ENCODE assay signal across 8 mouse cellular contexts in the genomic region with DNA sequence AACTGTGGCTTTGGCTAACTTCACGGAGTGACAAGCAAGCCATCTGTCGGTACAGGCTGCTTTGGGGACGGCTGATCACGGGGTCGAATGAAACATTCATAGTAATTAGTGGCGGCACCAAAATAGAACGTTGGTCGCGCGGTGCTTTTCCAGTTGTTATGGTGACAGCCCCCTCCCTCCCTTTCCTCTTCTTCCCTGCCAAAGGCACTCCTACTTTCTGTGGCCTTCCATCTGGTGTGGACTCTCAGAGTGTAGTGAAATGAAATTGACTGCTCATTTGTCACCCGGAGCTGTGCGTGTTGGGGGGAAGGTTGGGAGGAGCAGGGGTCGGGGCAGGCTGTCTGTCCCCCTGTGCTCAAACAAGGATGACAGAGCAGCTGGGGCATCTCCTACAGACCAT.
DNase-seq lines count a peak whose midpoint lies in the region; ATAC-seq lines count a peak whose summit lies in the region.

No protein-coding gene starts in this region.

- H3K27ac ChIP-seq in heart, embryonic 11.5 days (ENCODE audit: low read depth, low read length): no peak overlapping the region
- H3K27ac ChIP-seq in lung, embryonic 16.5 days (ENCODE audit: low read length): no peak overlapping the region

- H3K36me3 ChIP-seq in heart, embryonic 11.5 days (ENCODE audit: control insufficient read depth, insufficient read depth, low read length): no peaks in the 10 kb centered on the region
- no peaks in the 10 kb centered on the region for H3K36me3 ChIP-seq in lung, embryonic 16.5 days (ENCODE audit: control insufficient read depth, insufficient read depth, low read length)

- no peak; the same call in 1 of the 2 replicates for ATAC-seq in heart, embryonic 11.5 days (replicated peaks; ENCODE audit: insufficient number of reproducible peaks, low FRiP score, low TSS enrichment)
- 0 out of 2 replicates have a peak, but pooled peaks have one; percentile 45 for ATAC-seq in lung, embryonic 16.5 days (ENCODE audit: low read depth)
- no peak for ATAC-seq in monocyte, adult 5-6 weeks (replicated peaks; ENCODE audit: insufficient number of reproducible peaks, low FRiP score, low TSS enrichment, poor library complexity, severe bottlenecking)

- peak overlapping the region; percentile 15; the same call in 1 of the 2 replicates for H3K4me2 ChIP-seq in heart, embryonic 11.5 days
- no peak overlapping the region for H3K4me2 ChIP-seq in lung, embryonic 16.5 days (ENCODE audit: low read depth, low read length)

- H3K4me1 ChIP-seq in heart, embryonic 11.5 days (ENCODE audit: control insufficient read depth, insufficient read depth, low read length): peaks cover 5% of the 10 kb centered on the region; the same call in 1 of the 2 replicates
- no peaks in the 10 kb centered on the region for H3K4me1 ChIP-seq in lung, embryonic 16.5 days (replicated peaks; ENCODE audit: control insufficient read depth, insufficient read depth, low read length)

- WGBS in heart, embryonic 11.5 days (ENCODE audit: insufficient replicate concordance): 42% methylated on average over 13 of the region's 13 CpGs
- WGBS in lung, embryonic 16.5 days: 32% methylated on average over 13 of the region's 13 CpGs

- H3K9me3 ChIP-seq in heart, embryonic 11.5 days (replicated peaks; ENCODE audit: control insufficient read depth, low read length): no peaks in the 10 kb centered on the region
- H3K9me3 ChIP-seq in lung, embryonic 16.5 days (ENCODE audit: control insufficient read depth, low read length): no peaks in the 10 kb centered on the region

- H3K27me3 ChIP-seq in heart, embryonic 11.5 days (ENCODE audit: control insufficient read depth, insufficient read depth, low read length): no peaks in the 10 kb centered on the region
- no peaks in the 10 kb centered on the region for H3K27me3 ChIP-seq in lung, embryonic 16.5 days (ENCODE audit: control insufficient read depth, insufficient read depth, low read depth, low read length)

- H3K9ac ChIP-seq in heart, embryonic 11.5 days (ENCODE audit: low read depth, low read length): no peak overlapping the region
- no peak overlapping the region for H3K9ac ChIP-seq in lung, embryonic 16.5 days (ENCODE audit: low read length)

- no peak overlapping the region for H3K4me3 ChIP-seq in heart, embryonic 11.5 days (ENCODE audit: low read depth, low read length)
- no peak overlapping the region for H3K4me3 ChIP-seq in lung, embryonic 16.5 days (ENCODE audit: low read length)

- DNase-seq in brain, embryonic 18.5 days (ENCODE audit: low read depth, low spot score): peak; percentile 78
- DNase-seq in embryo, embryonic 11 days: peak; percentile 69
- peak; percentile 64 for DNase-seq in kidney, postnatal 10 days
- peak; percentile 85 to 87 for DNase-seq in right cerebral cortex, adult 2 months (ENCODE audit: low spot score in 2 of 2)
- no peak for DNase-seq in liver
